Mouse (Mus musculus) forebrain, embryonic 16.5 days (tissue): Measurements from ENCODE around the gene Cdc14a. TPM values are rescaled to one million over a fixed set of nuclear protein-coding genes. Genes with fewer than 3 reads are reported as not detected.
A peak's percentile ranks its signal among the peaks of the same experiment; 100 is the strongest.

Experiments used
- ATAC-seq: fragments of 200-750 bp; cut with Nextera tagmentation; 2 replicates; pipeline ENCODE4 v1.8.0; 2017; ENCODE audit warnings: mild to moderate bottlenecking, moderate library complexity
- H3K27ac ChIP-seq: fragments of 300-500 bp; sonication (generic); 2 replicates; pipeline ENCODE4 v1.5.1; 2014; ENCODE audit warnings: low read length, control low read depth
- H3K27me3 ChIP-seq: fragments of 300-500 bp; sonication (generic); replicated peaks from 2 replicates; pipeline ENCODE4 v1.6.1; 2014; ENCODE audit warnings: low read length; ENCODE audit not compliant: control insufficient read depth, insufficient read depth
- H3K36me3 ChIP-seq: fragments of 300-500 bp; sonication (generic); 2 replicates; pipeline ENCODE4 v1.6.1; 2014; ENCODE audit not compliant: control insufficient read depth, insufficient read depth
- H3K4me1 ChIP-seq: fragments of 300-500 bp; sonication (generic); replicated peaks from 2 replicates; pipeline ENCODE4 v1.6.1; 2014; ENCODE audit warnings: low read length; ENCODE audit not compliant: control insufficient read depth, insufficient read depth
- H3K4me2 ChIP-seq: fragments of 300-500 bp; sonication (generic); 2 replicates; pipeline ENCODE4 v1.6.1; 2014; ENCODE audit warnings: mild to moderate bottlenecking, low read length, control low read depth
- H3K4me3 ChIP-seq: fragments of 300-500 bp; sonication (generic); replicated peaks from 2 replicates; pipeline ENCODE4 v1.5.1; 2014; ENCODE audit warnings: mild to moderate bottlenecking, low read length, control low read depth
- H3K9ac ChIP-seq: fragments of 300-500 bp; sonication (generic); replicated peaks from 2 replicates; pipeline ENCODE4 v1.6.1; 2014; ENCODE audit warnings: low read depth, low read length, control low read depth
- H3K9me3 ChIP-seq: fragments of 300-500 bp; sonication (generic); 2 replicates; pipeline ENCODE4 v1.6.1; 2016; ENCODE audit warnings: low read length; ENCODE audit not compliant: control insufficient read depth
- whole genome bisulfite sequencing: fragments of 180-500 bp; shearing (Covaris S2); extraction: QIAGEN DNeasy Blood & Tissue Kit; methylation state at CpG from one replicate; pipeline ENCODE4 v1.1.7; 2014; 5-methylcytosine and 5-hydroxymethylcytosine counted together
- polyA plus RNA-seq: library from polyadenylated mRNA; unstranded; fragments of >200 nt; fragmentation: Nextera tagmentation; extraction: Ambion mirVana; gene quantifications from 2 replicates; pipeline ENCODE4 v1.2.1, GENCODE M21; 2015

Cdc14a gene
- polyA plus RNA-seq, 1 experiment from 2014 or later, result 7.7 TPM

DNA sequence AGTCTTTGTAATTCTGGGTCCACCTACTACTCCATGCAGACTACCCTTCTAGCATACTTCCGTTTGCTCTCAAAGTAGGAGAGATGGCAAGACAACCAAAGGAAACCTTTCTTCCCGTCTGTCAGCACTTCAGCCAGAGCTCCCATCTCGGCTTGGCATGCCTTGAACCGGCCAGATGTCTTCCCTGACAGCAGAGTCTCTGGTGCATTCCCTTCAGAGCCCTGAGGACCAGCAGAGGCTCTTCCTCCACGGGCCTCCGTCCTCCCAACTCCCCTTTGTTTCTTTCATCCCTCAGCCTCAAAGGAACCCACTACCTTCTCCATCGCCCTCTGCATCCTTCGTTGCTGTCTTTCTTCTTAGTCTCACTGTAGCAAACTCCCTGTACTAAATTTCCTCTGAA, 93.9 kb downstream of the Cdc14a start:
- peaks cover 10% of the 10 kb centered on the region for H3K4me1 ChIP-seq
- no peaks in the 10 kb centered on the region for H3K36me3 ChIP-seq
- no peak overlapping the region for H3K9ac ChIP-seq
- no peak overlapping the region for H3K4me2 ChIP-seq
- H3K4me3 ChIP-seq, result no peak overlapping the region
- no peak overlapping the region for H3K27ac ChIP-seq
- ATAC-seq, result no peak
- no peaks in the 10 kb centered on the region for H3K9me3 ChIP-seq
- no peaks in the 10 kb centered on the region for H3K27me3 ChIP-seq
- 83% methylated on average over 8 of the region's 8 CpGs for WGBS

DNA sequence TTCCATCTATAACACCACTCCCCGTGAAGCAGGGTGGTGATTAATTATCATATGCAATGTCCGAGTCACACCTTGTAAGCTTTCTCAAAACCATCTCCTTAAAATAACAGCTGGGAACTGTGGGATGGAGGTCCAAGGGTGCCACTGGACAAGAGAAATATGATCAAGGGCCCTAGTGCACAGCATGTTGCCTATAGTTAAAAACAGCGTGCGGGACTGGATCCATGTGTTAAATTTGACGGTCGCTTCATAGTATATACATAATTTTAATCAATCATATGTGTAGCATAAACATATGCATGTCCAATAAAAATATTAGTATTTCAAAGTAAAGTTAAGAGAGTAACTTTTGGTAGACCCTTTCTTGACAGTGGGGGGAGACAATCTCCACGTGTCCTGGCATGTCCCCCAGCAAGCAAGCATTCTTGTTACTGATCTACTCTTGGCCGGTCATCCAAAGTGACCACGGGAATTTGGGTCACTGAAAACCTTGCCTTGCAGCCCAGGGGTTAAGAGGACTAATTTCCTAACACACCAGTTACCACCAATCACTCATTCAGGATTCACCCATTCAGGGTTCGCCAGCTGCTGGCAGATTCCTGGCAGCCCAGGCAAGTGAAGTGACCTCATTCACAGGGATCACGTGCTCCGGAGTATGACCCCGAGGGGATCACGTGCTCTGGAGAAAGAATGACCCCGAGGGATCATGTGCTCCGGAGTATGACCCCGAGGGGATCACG, 94.6 kb downstream of the Cdc14a start:
- H3K9me3 ChIP-seq, result no peaks in the 10 kb centered on the region

GRCm38 (mm10) chr3:116327616-116328004, 96.2 kb downstream of the Cdc14a start:
- Histone ChIP-seq H3K4me3 (no peak overlapping the region; the same call in 1 of the 2 replicates), H3K27ac (no peak overlapping the region), H3K27me3 (no peaks in the 10 kb centered on the region), H3K36me3 (no peaks in the 10 kb centered on the region), H3K4me2 (peak overlapping the region; percentile 74; the same call in 1 of the 2 replicates), H3K9ac (no peak overlapping the region; the same call in 1 of the 2 replicates), H3K4me1 (peaks cover 18% of the 10 kb centered on the region), H3K9me3 (no peaks in the 10 kb centered on the region)
- ATAC-seq, result peak; percentile 18
- 45% methylated on average over 10 of the region's 10 CpGs for WGBS

More for the DNA sequence above, 94.6 kb downstream of the Cdc14a start:
- no peaks in the 10 kb centered on the region for H3K27me3 ChIP-seq
- ATAC-seq, result no peak
- H3K27ac ChIP-seq, result no peak overlapping the region
- peaks cover 15% of the 10 kb centered on the region for H3K4me1 ChIP-seq
- H3K4me3 ChIP-seq, result no peak overlapping the region
- WGBS, result 87% methylated on average over 18 of the region's 18 CpGs
- H3K9ac ChIP-seq, result no peak overlapping the region
- H3K4me2 ChIP-seq, result no peak overlapping the region
- no peaks in the 10 kb centered on the region for H3K36me3 ChIP-seq

GRCm38 (mm10) chr3:116327001-116327615, 96.7 kb downstream of the Cdc14a start:
- Histone ChIP-seq H3K9me3 (no peaks in the 10 kb centered on the region), H3K4me2 (peak overlapping the region; percentile 74), H3K9ac (peak overlapping the region; percentile 61), H3K4me3 (peak overlapping the region; percentile 38), H3K27ac (peak overlapping the region; percentile 45; the same call in 1 of the 2 replicates), H3K4me1 (peaks cover 18% of the 10 kb centered on the region), H3K36me3 (no peaks in the 10 kb centered on the region), H3K27me3 (no peaks in the 10 kb centered on the region)
- peak; percentile 78 for ATAC-seq
- WGBS, result 7% methylated on average over 23 of the region's 23 CpGs

DNA sequence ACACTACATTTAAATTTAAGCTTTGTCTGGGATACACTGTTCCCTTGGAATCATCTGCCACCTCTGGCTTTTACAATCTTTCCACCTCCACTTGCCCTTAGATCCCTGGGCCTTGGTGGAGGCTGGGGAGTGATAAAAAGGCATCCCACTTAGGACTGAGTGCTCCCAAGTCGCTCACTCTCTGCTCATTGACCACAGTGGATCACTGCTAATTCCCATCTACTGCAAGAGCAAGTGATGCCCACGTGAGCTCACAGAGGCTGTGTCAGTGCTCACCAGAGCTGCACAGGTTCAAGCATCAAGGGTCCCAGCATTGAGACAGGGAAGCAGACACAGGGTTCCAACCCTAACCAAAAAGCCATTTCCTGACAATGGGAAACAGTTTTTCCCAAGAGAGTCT, 98.3 kb downstream of the Cdc14a start:
- Histone ChIP-seq H3K27ac (no peak overlapping the region), H3K27me3 (no peaks in the 10 kb centered on the region), H3K4me2 (no peak overlapping the region), H3K9me3 (no peaks in the 10 kb centered on the region), H3K4me3 (no peak overlapping the region), H3K4me1 (peaks cover 18% of the 10 kb centered on the region), H3K36me3 (no peaks in the 10 kb centered on the region), H3K9ac (no peak overlapping the region)
- no peak for ATAC-seq
- WGBS, result 67% methylated on average over 2 of the region's 2 CpGs

DNA sequence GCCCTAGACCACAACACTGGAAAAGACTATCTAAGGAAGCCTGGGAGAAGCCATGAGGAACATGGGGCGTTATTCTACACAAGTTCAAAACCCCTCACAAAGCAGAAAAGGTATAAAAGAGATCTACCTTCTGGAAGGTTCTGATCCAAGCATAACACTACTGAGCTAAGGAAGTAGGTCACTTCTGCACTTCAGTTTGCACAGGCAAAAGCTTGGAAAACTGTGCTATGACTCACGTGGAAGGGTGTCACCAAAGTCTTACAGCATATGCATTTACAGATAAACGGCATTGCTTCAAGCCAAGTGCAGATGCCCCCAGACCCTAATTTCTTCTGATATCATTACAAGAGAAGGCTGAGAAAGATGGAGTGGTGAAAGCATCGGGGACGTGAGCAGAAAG, 104.1 kb downstream of the Cdc14a start:
- Histone ChIP-seq H3K4me3 (no peak overlapping the region), H3K27ac (no peak overlapping the region), H3K36me3 (no peaks in the 10 kb centered on the region), H3K9ac (no peak overlapping the region), H3K9me3 (no peaks in the 10 kb centered on the region), H3K27me3 (no peaks in the 10 kb centered on the region), H3K4me2 (no peak overlapping the region), H3K4me1 (peaks cover 7% of the 10 kb centered on the region)
- ATAC-seq, result no peak
- 98% methylated on average over 5 of the region's 5 CpGs for WGBS

GRCm38 (mm10) chr3:116311838-116312237, 112.0 kb downstream of the Cdc14a start:
- no peaks in the 10 kb centered on the region for H3K36me3 ChIP-seq
- peak; percentile 45; the same call in 1 of the 2 replicates for ATAC-seq
- H3K9ac ChIP-seq, result no peak overlapping the region
- H3K27me3 ChIP-seq, result no peaks in the 10 kb centered on the region
- H3K4me2 ChIP-seq, result no peak overlapping the region
- H3K4me3 ChIP-seq, result no peak overlapping the region
- no peaks in the 10 kb centered on the region for H3K4me1 ChIP-seq
- WGBS, result 38% methylated on average over 4 of the region's 4 CpGs
- no peaks in the 10 kb centered on the region for H3K9me3 ChIP-seq
- no peak overlapping the region for H3K27ac ChIP-seq

DNA sequence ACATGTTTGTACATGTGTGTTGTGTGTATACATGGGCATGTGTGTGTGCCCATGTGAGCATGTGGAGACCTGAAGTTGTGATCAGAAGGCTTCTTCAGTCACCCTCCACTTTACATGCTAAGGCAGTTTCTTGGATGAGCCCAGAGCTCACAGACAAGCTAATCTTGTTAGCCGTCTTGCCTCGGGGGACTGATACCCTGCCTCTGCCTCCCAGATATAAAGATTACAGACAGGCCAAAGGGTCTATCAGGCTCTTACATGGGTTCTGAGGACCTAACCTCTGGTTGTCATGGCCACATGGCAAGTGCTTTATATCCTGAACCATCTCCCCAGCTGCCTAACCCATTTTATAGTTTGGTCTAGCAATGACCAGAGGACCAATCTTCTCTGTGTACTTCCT, 112.7 kb downstream of the Cdc14a start:
- 90% methylated on average over 2 of the region's 2 CpGs for WGBS
- H3K9ac ChIP-seq, result no peak overlapping the region
- no peaks in the 10 kb centered on the region for H3K4me1 ChIP-seq
- H3K27ac ChIP-seq, result no peak overlapping the region
- no peak overlapping the region for H3K4me2 ChIP-seq
- no peaks in the 10 kb centered on the region for H3K9me3 ChIP-seq
- ATAC-seq, result no peak
- no peaks in the 10 kb centered on the region for H3K27me3 ChIP-seq
- no peak overlapping the region for H3K4me3 ChIP-seq
- no peaks in the 10 kb centered on the region for H3K36me3 ChIP-seq

DNA sequence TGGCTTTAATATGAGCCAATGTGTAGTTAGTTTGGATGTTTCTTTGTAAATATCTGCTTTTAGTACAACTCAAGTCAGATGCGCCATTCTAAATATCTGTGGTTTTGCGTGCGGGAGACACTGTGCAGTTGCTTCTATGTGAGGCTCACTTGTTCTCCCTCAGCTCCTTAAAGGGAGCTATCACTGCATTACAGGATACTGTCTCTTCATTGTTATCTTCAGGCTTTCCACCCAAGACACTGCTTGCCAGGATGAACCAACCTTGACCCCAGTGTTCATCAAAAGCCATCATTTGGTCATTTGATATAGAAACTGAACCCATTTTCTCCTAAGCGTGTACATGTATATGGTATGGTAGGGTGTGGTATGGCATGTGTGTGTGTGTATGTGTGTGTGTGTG, 113.2 kb downstream of the Cdc14a start:
- Histone ChIP-seq H3K27me3 (no peaks in the 10 kb centered on the region), H3K36me3 (no peaks in the 10 kb centered on the region), H3K4me1 (peaks cover 1% of the 10 kb centered on the region), H3K9ac (no peak overlapping the region), H3K27ac (no peak overlapping the region), H3K4me3 (no peak overlapping the region), H3K9me3 (no peaks in the 10 kb centered on the region), H3K4me2 (no peak overlapping the region)
- ATAC-seq, result no peak
- 95% methylated on average over 4 of the region's 4 CpGs for WGBS
